Mouse (Mus musculus): ENCODE results near the gene Aox4. TPM values are rescaled to one million over a fixed set of nuclear protein-coding genes. Genes with fewer than 3 reads are reported as not detected.
A peak's percentile ranks its signal among the peaks of the same experiment; 100 is the strongest.

Aox4 gene
- polyA plus RNA-seq, 1 experiment from 2014 or later, result 0.03 TPM

GRCm38 (mm10) chr1:58289863-58290469 is 79.8 kb downstream of the Aox4 start:
- H3K27ac ChIP-seq, result no peak overlapping the region
- no peak for ATAC-seq (replicated peaks; ENCODE audit: low FRiP score, low read depth)
- H3K4me2 ChIP-seq (ENCODE audit: low read length), result no peak overlapping the region
- H3K36me3 ChIP-seq (ENCODE audit: insufficient read depth, low read length), result no peaks in the 10 kb centered on the region
- no peak for DNase-seq (ENCODE audit: low spot score)
- no peaks in the 10 kb centered on the region for H3K27me3 ChIP-seq (ENCODE audit: insufficient read depth, low read length)
- no peak for TF ChIP-seq CTCF (IDR thresholded peaks at IDR 0.05; ENCODE audit: low read depth)
- no peaks in the 10 kb centered on the region for H3K9me3 ChIP-seq (replicated peaks; ENCODE audit: low read length)
- no peak overlapping the region for H3K9ac ChIP-seq (ENCODE audit: low read depth, low read length)
- WGBS, result 60% methylated on average over 16 of the region's 16 CpGs
- H3K4me3 ChIP-seq (replicated peaks; ENCODE audit: low read depth, low read length), result no peak overlapping the region
- H3K4me1 ChIP-seq (replicated peaks; ENCODE audit: insufficient read depth, low read length), result no peaks in the 10 kb centered on the region; the same call in 1 of the 2 replicates

DNA sequence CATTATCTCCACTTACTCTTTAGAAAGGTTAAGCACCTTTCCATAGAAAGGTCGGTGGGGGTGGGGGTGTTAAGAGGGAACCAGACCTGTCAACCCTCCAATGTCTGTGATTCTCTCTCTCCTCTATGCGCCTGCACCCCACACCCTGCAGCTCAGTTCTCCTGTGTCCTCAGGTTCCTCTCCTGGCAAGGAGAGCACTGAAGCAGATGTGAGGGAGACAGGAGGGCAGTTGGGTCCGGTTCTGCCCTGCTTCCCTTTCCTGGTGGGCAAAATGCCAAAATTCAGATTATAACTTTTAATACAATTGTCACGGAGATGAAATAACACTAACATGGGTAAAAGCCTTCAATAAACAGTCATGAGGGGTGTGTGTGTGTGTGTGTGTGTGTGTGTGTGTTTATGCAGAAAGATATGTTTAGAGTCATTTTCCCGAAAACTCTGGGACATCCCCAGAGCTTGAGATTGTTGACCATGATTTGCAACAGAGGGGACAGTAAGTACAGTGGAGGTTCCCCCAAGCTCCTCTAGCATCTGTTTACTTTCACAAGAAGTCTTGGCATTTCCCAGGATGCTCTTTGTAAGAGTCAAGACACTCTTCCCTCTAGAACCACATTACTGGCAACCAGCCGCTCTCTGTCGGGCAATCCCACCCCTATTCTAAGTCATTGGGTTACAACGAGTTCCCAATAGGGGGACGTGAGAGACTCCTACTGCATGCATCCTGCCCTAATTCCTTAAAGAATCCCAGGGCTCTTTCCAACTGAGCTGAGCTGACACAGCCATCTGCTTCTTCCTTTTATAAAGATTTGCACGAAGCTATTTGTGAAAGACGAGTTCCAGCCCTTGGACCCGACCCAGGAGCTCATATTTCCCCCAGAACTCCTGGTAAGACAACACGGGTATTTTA is 81.5 kb downstream of the Aox4 start:
- WGBS, result 32% methylated on average over 13 of the region's 13 CpGs
- no peak overlapping the region for H3K4me3 ChIP-seq (replicated peaks; ENCODE audit: low read depth, low read length)
- no peaks in the 10 kb centered on the region; the same call in 1 of the 2 replicates for H3K4me1 ChIP-seq (replicated peaks; ENCODE audit: insufficient read depth, low read length)
- DNase-seq (ENCODE audit: low spot score) (peak; percentile 85), ATAC-seq (replicated peaks; ENCODE audit: low FRiP score, low read depth) (no peak; the same call in 1 of the 2 replicates)
- no peaks in the 10 kb centered on the region for H3K27me3 ChIP-seq (ENCODE audit: insufficient read depth, low read length)
- H3K4me2 ChIP-seq (ENCODE audit: low read length), result no peak overlapping the region
- H3K9ac ChIP-seq (ENCODE audit: low read depth, low read length), result no peak overlapping the region
- TF ChIP-seq CTCF (IDR thresholded peaks at IDR 0.05; ENCODE audit: low read depth), result no peak
- H3K27ac ChIP-seq, result no peak overlapping the region; the same call in 1 of the 2 replicates
- no peaks in the 10 kb centered on the region for H3K36me3 ChIP-seq (ENCODE audit: insufficient read depth, low read length)
- no peaks in the 10 kb centered on the region for H3K9me3 ChIP-seq (replicated peaks; ENCODE audit: low read length)

GRCm38 (mm10) chr1:58294730-58295129 is 84.5 kb downstream of the Aox4 start:
- Histone ChIP-seq H3K27ac (no peak overlapping the region), H3K36me3 (ENCODE audit: insufficient read depth, low read length) (no peaks in the 10 kb centered on the region), H3K9ac (ENCODE audit: low read depth, low read length) (no peak overlapping the region), H3K4me3 (replicated peaks; ENCODE audit: low read depth, low read length) (no peak overlapping the region), H3K9me3 (replicated peaks; ENCODE audit: low read length) (no peaks in the 10 kb centered on the region), H3K27me3 (ENCODE audit: insufficient read depth, low read length) (no peaks in the 10 kb centered on the region), H3K4me1 (replicated peaks; ENCODE audit: insufficient read depth, low read length) (no peaks in the 10 kb centered on the region; the same call in 1 of the 2 replicates), H3K4me2 (ENCODE audit: low read length) (no peak overlapping the region)
- TF ChIP-seq CTCF (IDR thresholded peaks at IDR 0.05; ENCODE audit: low read depth), result no peak
- 80% methylated on average over 5 of the region's 5 CpGs for WGBS
- ATAC-seq (replicated peaks; ENCODE audit: low FRiP score, low read depth), result no peak
- DNase-seq (ENCODE audit: low spot score), result no peak

- no peaks in the 10 kb centered on the region for H3K36me3 ChIP-seq (ENCODE audit: insufficient read depth, low read length)
- 0 out of 2 replicates have a peak, but pooled peaks have one; percentile 55 for ATAC-seq (replicated peaks; ENCODE audit: low FRiP score, low read depth)
- H3K9ac ChIP-seq (ENCODE audit: low read depth, low read length), result no peak overlapping the region
- peak; percentile 91 for DNase-seq (ENCODE audit: low spot score)
- TF ChIP-seq CTCF (IDR thresholded peaks at IDR 0.05; ENCODE audit: low read depth), result peak; percentile 92
- no peak overlapping the region for H3K27ac ChIP-seq
- 3% methylated on average over 7 of the region's 7 CpGs for WGBS
- H3K9me3 ChIP-seq (replicated peaks; ENCODE audit: low read length), result no peaks in the 10 kb centered on the region
- H3K4me2 ChIP-seq (ENCODE audit: low read length), result no peak overlapping the region
- H3K4me3 ChIP-seq (replicated peaks; ENCODE audit: low read depth, low read length), result no peak overlapping the region
- no peaks in the 10 kb centered on the region for H3K27me3 ChIP-seq (ENCODE audit: insufficient read depth, low read length)
- H3K4me1 ChIP-seq (replicated peaks; ENCODE audit: insufficient read depth, low read length), result no peaks in the 10 kb centered on the region; the same call in 1 of the 2 replicates
These were observed 86.1 kb downstream of the Aox4 start for GRCm38 (mm10) chr1:58296278-58296677.

DNA sequence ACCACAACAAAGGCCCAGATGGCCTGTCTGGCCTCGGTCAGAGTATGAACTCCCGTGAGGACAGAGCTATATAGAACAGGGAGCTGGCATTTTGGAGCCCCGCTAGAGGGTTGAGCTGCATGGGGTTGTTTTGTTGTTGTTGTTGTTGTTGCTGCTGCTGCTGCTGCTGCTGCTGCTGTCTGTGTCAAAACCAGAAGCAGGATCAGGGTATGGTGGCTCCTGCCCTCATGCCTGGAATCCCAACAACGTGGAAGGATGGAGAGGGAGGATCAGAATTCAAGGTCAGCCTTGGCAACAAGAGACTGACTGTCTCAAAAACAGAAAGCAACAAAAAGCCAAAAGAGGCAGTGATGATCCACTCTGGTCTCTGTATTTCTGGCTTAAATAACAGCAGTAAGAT is 86.6 kb downstream of the Aox4 start:
- Histone ChIP-seq H3K9ac (ENCODE audit: low read depth, low read length) (no peak overlapping the region), H3K4me3 (replicated peaks; ENCODE audit: low read depth, low read length) (no peak overlapping the region), H3K4me1 (replicated peaks; ENCODE audit: insufficient read depth, low read length) (no peaks in the 10 kb centered on the region; the same call in 1 of the 2 replicates), H3K36me3 (ENCODE audit: insufficient read depth, low read length) (no peaks in the 10 kb centered on the region), H3K27ac (no peak overlapping the region), H3K27me3 (ENCODE audit: insufficient read depth, low read length) (no peaks in the 10 kb centered on the region), H3K4me2 (ENCODE audit: low read length) (no peak overlapping the region), H3K9me3 (replicated peaks; ENCODE audit: low read length) (no peaks in the 10 kb centered on the region)
- 46% methylated on average over 4 of the region's 4 CpGs for WGBS
- DNase-seq (ENCODE audit: low spot score) (no peak), ATAC-seq (replicated peaks; ENCODE audit: low FRiP score, low read depth) (no peak)
- no peak for TF ChIP-seq CTCF (IDR thresholded peaks at IDR 0.05; ENCODE audit: low read depth)

DNA sequence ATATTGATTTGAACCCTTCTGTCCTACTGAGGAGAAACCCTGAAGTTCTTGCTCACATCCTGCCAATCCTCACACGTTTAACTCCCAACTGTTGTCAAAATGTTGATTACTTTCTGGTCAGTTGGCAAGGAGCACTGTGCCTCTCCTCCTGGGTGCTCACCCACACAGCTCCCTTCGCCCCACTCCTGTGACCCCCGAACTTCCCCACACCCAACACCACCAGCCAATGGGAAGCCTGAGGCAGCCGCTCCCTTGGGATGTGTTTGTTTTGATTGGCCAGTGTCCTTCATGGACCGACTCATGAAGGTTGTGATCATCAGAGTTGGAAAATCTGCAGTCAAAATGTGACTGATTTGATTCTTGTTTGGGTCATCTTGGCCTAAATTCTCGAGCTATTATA is 88.2 kb downstream of the Aox4 start:
- WGBS, result 59% methylated on average over 6 of the region's 6 CpGs
- DNase-seq (ENCODE audit: low spot score), result no peak
- TF ChIP-seq CTCF (IDR thresholded peaks at IDR 0.05; ENCODE audit: low read depth), result no peak
- Histone ChIP-seq H3K36me3 (ENCODE audit: insufficient read depth, low read length) (no peaks in the 10 kb centered on the region), H3K4me1 (replicated peaks; ENCODE audit: insufficient read depth, low read length) (no peaks in the 10 kb centered on the region), H3K9me3 (replicated peaks; ENCODE audit: low read length) (no peaks in the 10 kb centered on the region), H3K27me3 (ENCODE audit: insufficient read depth, low read length) (no peaks in the 10 kb centered on the region), H3K9ac (ENCODE audit: low read depth, low read length) (no peak overlapping the region), H3K4me2 (ENCODE audit: low read length) (no peak overlapping the region), H3K27ac (no peak overlapping the region), H3K4me3 (replicated peaks; ENCODE audit: low read depth, low read length) (no peak overlapping the region)
- no peak for ATAC-seq (replicated peaks; ENCODE audit: low FRiP score, low read depth)

Measured in kidney, postnatal 0 days (tissue).